ENCODE assay signal across 14 mouse cellular contexts in the genomic region with DNA sequence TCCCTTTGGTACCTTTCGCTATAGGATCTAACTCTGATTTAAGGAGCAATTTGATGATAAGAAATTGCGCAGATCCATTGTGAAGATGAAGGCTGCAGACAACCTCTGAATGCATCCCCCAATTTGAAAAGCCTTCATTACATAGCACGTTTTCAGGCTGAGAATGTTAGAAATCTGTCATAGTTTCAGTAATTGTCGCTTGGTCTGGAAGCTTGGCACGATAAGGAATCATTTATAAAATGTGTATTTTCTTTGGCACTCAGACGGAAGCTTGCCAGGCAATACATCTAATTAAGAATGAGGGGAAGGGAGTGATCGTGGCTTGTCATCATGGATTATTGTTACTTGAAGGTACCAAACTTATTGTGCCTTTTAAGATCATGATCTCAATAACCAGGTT.
"Had no signal": no experiment of that assay in that cellular context is flagged by ENCODE, and none has a peak within 500 bp of the region (broad histone marks: within the 10 kb centered on the region; RNA-seq: fewer than 3 reads in every experiment).

No protein-coding gene starts in this region.

- DNase-seq: lung, adult 18-20 months; lung, embryonic 14.5 days; lung, postnatal 10 days; right cerebral cortex, postnatal 14 days; spleen, adult 18-20 months; thymus, adult 18-20 months; thymus, postnatal 14 days; thymus, postnatal 36 days had no signal

- H3K4me1 ChIP-seq: megakaryocyte, embryonic 14.5 days; midbrain, embryonic 13.5 days; midbrain, embryonic 15.5 days; neural tube, embryonic 12.5 days had no signal

- H3K27me3 ChIP-seq: megakaryocyte, embryonic 14.5 days; midbrain, embryonic 13.5 days; midbrain, embryonic 15.5 days; neural tube, embryonic 12.5 days had no signal

- H3K9me3 ChIP-seq: midbrain, embryonic 13.5 days; midbrain, embryonic 15.5 days; neural tube, embryonic 12.5 days had no signal

- H3K27ac ChIP-seq: macrophage; midbrain, embryonic 13.5 days; midbrain, embryonic 15.5 days; neural tube, embryonic 12.5 days had no signal

- ATAC-seq: midbrain, embryonic 13.5 days; midbrain, embryonic 15.5 days had no signal

- H3K4me2 ChIP-seq: lung, embryonic 14.5 days; midbrain, embryonic 11.5 days; midbrain, embryonic 13.5 days; midbrain, embryonic 15.5 days; neural tube, embryonic 12.5 days had no signal

- H3K36me3 ChIP-seq: midbrain, embryonic 13.5 days; midbrain, embryonic 15.5 days; neural tube, embryonic 12.5 days had no signal

- H3K4me3 ChIP-seq: megakaryocyte, embryonic 14.5 days; midbrain, embryonic 13.5 days; midbrain, embryonic 15.5 days; neural tube, embryonic 12.5 days had no signal

- H3K9ac ChIP-seq: lung, embryonic 14.5 days; midbrain, embryonic 13.5 days; midbrain, embryonic 15.5 days; neural tube, embryonic 12.5 days had no signal
